Mouse (Mus musculus): ENCODE measurements around the gene Asb18.

DNA sequence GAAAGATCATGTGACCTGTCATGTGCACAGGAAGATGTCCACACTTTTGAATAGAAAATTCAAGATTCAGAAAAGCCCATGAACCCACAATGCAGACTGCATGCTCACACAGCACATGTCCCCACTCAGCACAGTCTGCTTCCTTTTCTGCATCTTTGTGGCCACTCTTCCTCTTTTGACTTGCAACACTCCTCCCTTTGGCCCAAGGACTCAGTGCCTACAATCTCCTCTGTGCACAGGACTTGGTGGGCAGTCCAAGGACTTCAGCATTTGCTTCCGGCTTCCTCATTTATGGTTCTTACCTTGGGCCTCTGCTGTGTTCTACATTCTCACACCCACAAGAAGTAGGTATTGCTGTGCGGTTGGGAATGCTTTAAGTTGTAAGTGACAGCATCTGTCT is 112.2 kb downstream of the Asb18 start:
- TF ChIP-seq CTCF (conservative IDR thresholded peaks at IDR 0.05; ENCODE audit: low read length) = no peak
- no peak for TF ChIP-seq POU5F1 (IDR thresholded peaks at IDR 0.05; ENCODE audit: borderline replicate concordance, low read length)
- TF ChIP-seq NANOG (IDR thresholded peaks at IDR 0.05; ENCODE audit: borderline replicate concordance, low read length) = no peak

Measured in E14TG2a.4 (cell line).